Mouse (Mus musculus) liver, embryonic 11.5 days (tissue): ENCODE measurements around the gene Tk1. TPM values are rescaled to one million over a fixed set of nuclear protein-coding genes. Genes with fewer than 3 reads are reported as not detected.
A peak's percentile ranks its signal among the peaks of the same experiment; 100 is the strongest.

Experiments used
- ATAC-seq: fragments of 200-750 bp; cut with Nextera tagmentation; replicated peaks from 2 replicates; pipeline ENCODE4 v1.8.0; 2017; ENCODE audit warnings: moderate number of reproducible peaks, mild to moderate bottlenecking, moderate TSS enrichment, moderate library complexity; ENCODE audit not compliant: low FRiP score
- DNase-seq: peaks from one replicate; pipeline ENCODE4 v3.0.0-alpha.2; 2017; ENCODE audit warnings: low spot score
- H3K27ac ChIP-seq: fragments of 300-500 bp; sonication (generic); 2 replicates; pipeline ENCODE4 v1.5.1; 2014; ENCODE audit warnings: mild to moderate bottlenecking, low read depth, low read length, control low read depth
- H3K27me3 ChIP-seq: fragments of 300-500 bp; sonication (generic); replicated peaks from 2 replicates; pipeline ENCODE4 v1.6.1; 2014; ENCODE audit warnings: low read length, mixed read lengths; ENCODE audit not compliant: control insufficient read depth, insufficient read depth
- H3K36me3 ChIP-seq: fragments of 300-500 bp; sonication (generic); 2 replicates; pipeline ENCODE4 v1.6.1; 2014; ENCODE audit warnings: mild to moderate bottlenecking, low read length, moderate library complexity, mixed read lengths; ENCODE audit not compliant: control insufficient read depth, insufficient read depth
- H3K4me1 ChIP-seq: fragments of 300-500 bp; sonication (generic); replicated peaks from 2 replicates; pipeline ENCODE4 v1.6.1; 2014; ENCODE audit warnings: low read length, mixed read lengths; ENCODE audit not compliant: control insufficient read depth, insufficient read depth
- H3K4me2 ChIP-seq: fragments of 300-500 bp; sonication (generic); 2 replicates; pipeline ENCODE4 v1.6.1; 2014; ENCODE audit warnings: mild to moderate bottlenecking, control low read depth, moderate library complexity
- H3K4me3 ChIP-seq: fragments of 300-500 bp; sonication (generic); 2 replicates; pipeline ENCODE4 v1.5.1; 2014; ENCODE audit warnings: low read depth, low read length, control low read depth
- H3K9ac ChIP-seq: fragments of 300-500 bp; sonication (generic); 2 replicates; pipeline ENCODE4 v1.6.1; 2014; ENCODE audit warnings: low read depth, low read length, control low read depth
- H3K9me3 ChIP-seq: fragments of 300-500 bp; sonication (generic); 2 replicates; pipeline ENCODE4 v1.6.1; 2016; ENCODE audit warnings: low read length, inconsistent platforms, mixed read lengths; ENCODE audit not compliant: control insufficient read depth
- WGBS: fragments of 180-500 bp; shearing (Covaris S2); extraction: QIAGEN DNeasy Blood & Tissue Kit; methylation state at CpG from one replicate; pipeline ENCODE4 v1.1.7; 2014; 5-methylcytosine and 5-hydroxymethylcytosine counted together
- polyA plus RNA-seq: library from polyadenylated mRNA; unstranded; fragments of >200 nt; fragmentation: Nextera tagmentation; extraction: Ambion mirVana; gene quantifications from 2 replicates; pipeline ENCODE4 v1.2.1, GENCODE M21; 2014

The Tk1 gene
- polyA plus RNA-seq, 1 experiment from 2014 or later, result 185 TPM

- Histone ChIP-seq H3K4me2 (no peak overlapping the region), H3K9me3 (no peaks in the 10 kb centered on the region), H3K9ac (no peak overlapping the region), H3K27ac (no peak overlapping the region), H3K27me3 (peaks cover 43% of the 10 kb centered on the region), H3K4me3 (no peak overlapping the region), H3K4me1 (peaks cover 6% of the 10 kb centered on the region), H3K36me3 (no peaks in the 10 kb centered on the region)
- ATAC-seq (no peak), DNase-seq (no peak)
- 53% methylated on average over 2 of the region's 2 CpGs for WGBS
Observed at GRCm38 (mm10) chr11:117864805-117865204, 38.9 kb upstream of the Tk1 start.

GRCm38 (mm10) chr11:117863174-117863856, 37.4 kb upstream of the Tk1 start:
- Histone ChIP-seq H3K9me3 (no peaks in the 10 kb centered on the region), H3K4me1 (peaks cover 8% of the 10 kb centered on the region), H3K27ac (no peak overlapping the region), H3K9ac (0 out of 2 replicates have a peak overlapping the region, but pooled peaks have one; percentile 14), H3K4me2 (no peak overlapping the region), H3K36me3 (no peaks in the 10 kb centered on the region), H3K27me3 (peaks cover 56% of the 10 kb centered on the region), H3K4me3 (no peak overlapping the region)
- ATAC-seq, result no peak
- no peak for DNase-seq
- WGBS, result 33% methylated on average over 11 of the region's 11 CpGs

GRCm38 (mm10) chr11:117860601-117861000, 34.7 kb upstream of the Tk1 start, which contains the start of gene Tmem235:
Gene Tmem235, plus strand, starts transcription at chr11:117860752.
- peaks cover 8% of the 10 kb centered on the region for H3K4me1 ChIP-seq
- H3K27me3 ChIP-seq, result peaks cover 54% of the 10 kb centered on the region
- WGBS, result 6% methylated on average over 23 of the region's 23 CpGs
- H3K27ac ChIP-seq, result no peak within 1 kb of the TSS
- peaks cover 20% of the 10 kb centered on the region for H3K36me3 ChIP-seq
- no peaks in the 10 kb centered on the region for H3K9me3 ChIP-seq
- no peak within 1 kb of the TSS for H3K4me3 ChIP-seq
- DNase-seq, result no peak
- H3K4me2 ChIP-seq, result peak within 1 kb of the TSS; percentile 12; the same call in 1 of the 2 replicates
- ATAC-seq, result no peak
- no peak within 1 kb of the TSS; the same call in 1 of the 2 replicates for H3K9ac ChIP-seq

- no peak for DNase-seq
- Histone ChIP-seq H3K27ac (no peak overlapping the region), H3K9me3 (no peaks in the 10 kb centered on the region), H3K4me3 (no peak overlapping the region), H3K9ac (no peak overlapping the region), H3K36me3 (peaks cover 34% of the 10 kb centered on the region), H3K27me3 (peaks cover 47% of the 10 kb centered on the region), H3K4me1 (peaks cover 8% of the 10 kb centered on the region), H3K4me2 (no peak overlapping the region)
- 58% methylated on average over 3 of the region's 3 CpGs for WGBS
- peak; percentile 25; the same call in 1 of the 2 replicates for ATAC-seq
Observed at GRCm38 (mm10) chr11:117858392-117858791, 32.5 kb upstream of the Tk1 start.

- no peak overlapping the region for H3K9ac ChIP-seq
- H3K4me2 ChIP-seq, result no peak overlapping the region
- H3K27me3 ChIP-seq, result peaks cover 39% of the 10 kb centered on the region
- H3K4me3 ChIP-seq, result no peak overlapping the region
- 0 out of 2 replicates have a peak, but pooled peaks have one; percentile 18 for ATAC-seq
- no peak overlapping the region for H3K27ac ChIP-seq
- H3K9me3 ChIP-seq, result no peaks in the 10 kb centered on the region
- DNase-seq, result no peak
- peaks cover 8% of the 10 kb centered on the region for H3K4me1 ChIP-seq
- WGBS, result 87% methylated on average over 10 of the region's 10 CpGs
- H3K36me3 ChIP-seq, result peaks cover 44% of the 10 kb centered on the region
Observed at GRCm38 (mm10) chr11:117857462-117857861, 31.6 kb upstream of the Tk1 start.

- Histone ChIP-seq H3K4me2 (no peak overlapping the region), H3K27ac (no peak overlapping the region), H3K27me3 (peaks cover 25% of the 10 kb centered on the region), H3K9ac (no peak overlapping the region), H3K4me3 (no peak overlapping the region), H3K36me3 (peaks cover 51% of the 10 kb centered on the region), H3K4me1 (peaks cover 8% of the 10 kb centered on the region), H3K9me3 (no peaks in the 10 kb centered on the region)
- no peak for DNase-seq
- no peak for ATAC-seq
- WGBS, result 87% methylated on average over 1 of the region's 1 CpGs
Observed at GRCm38 (mm10) chr11:117855975-117856374, 30.1 kb upstream of the Tk1 start.

GRCm38 (mm10) chr11:117855360-117855759, 29.5 kb upstream of the Tk1 start:
- 92% methylated on average over 5 of the region's 5 CpGs for WGBS

GRCm38 (mm10) chr11:117854241-117854640, 28.3 kb upstream of the Tk1 start:
- peaks cover 8% of the 10 kb centered on the region for H3K27me3 ChIP-seq
- H3K9me3 ChIP-seq, result no peaks in the 10 kb centered on the region
- H3K27ac ChIP-seq, result no peak overlapping the region
- WGBS, result 92% methylated on average over 9 of the region's 9 CpGs
- no peak for ATAC-seq
- H3K4me3 ChIP-seq, result no peak overlapping the region
- no peak overlapping the region for H3K4me2 ChIP-seq
- peaks cover 5% of the 10 kb centered on the region for H3K4me1 ChIP-seq
- H3K9ac ChIP-seq, result no peak overlapping the region
- DNase-seq, result no peak
- H3K36me3 ChIP-seq, result peaks cover 51% of the 10 kb centered on the region

More at GRCm38 (mm10) chr11:117855360-117855759, 29.5 kb upstream of the Tk1 start:
- Histone ChIP-seq H3K36me3 (peaks cover 51% of the 10 kb centered on the region), H3K9me3 (no peaks in the 10 kb centered on the region), H3K4me1 (peaks cover 7% of the 10 kb centered on the region), H3K4me2 (no peak overlapping the region), H3K27me3 (peaks cover 19% of the 10 kb centered on the region), H3K9ac (no peak overlapping the region), H3K27ac (no peak overlapping the region), H3K4me3 (no peak overlapping the region)
- DNase-seq (no peak), ATAC-seq (no peak)

GRCm38 (mm10) chr11:117852875-117853274, 27.0 kb upstream of the Tk1 start:
- 93% methylated on average over 3 of the region's 3 CpGs for WGBS
- Histone ChIP-seq H3K4me3 (no peak overlapping the region), H3K4me1 (peaks cover 9% of the 10 kb centered on the region), H3K36me3 (peaks cover 51% of the 10 kb centered on the region), H3K27me3 (no peaks in the 10 kb centered on the region), H3K9ac (no peak overlapping the region), H3K9me3 (no peaks in the 10 kb centered on the region), H3K27ac (no peak overlapping the region), H3K4me2 (no peak overlapping the region)
- DNase-seq (no peak), ATAC-seq (no peak)
